Mouse (Mus musculus): ENCODE data around the gene Wdr26. TPM values are rescaled to one million over a fixed set of nuclear protein-coding genes. Genes with fewer than 3 reads are reported as not detected.
A peak's percentile ranks its signal among the peaks of the same experiment; 100 is the strongest.

Gene Wdr26
- 32.7 and 33.7 TPM in 2 replicates for polyA plus RNA-seq (2015; fragmentation: Nextera tagmentation; extraction: Ambion mirVana)

DNA sequence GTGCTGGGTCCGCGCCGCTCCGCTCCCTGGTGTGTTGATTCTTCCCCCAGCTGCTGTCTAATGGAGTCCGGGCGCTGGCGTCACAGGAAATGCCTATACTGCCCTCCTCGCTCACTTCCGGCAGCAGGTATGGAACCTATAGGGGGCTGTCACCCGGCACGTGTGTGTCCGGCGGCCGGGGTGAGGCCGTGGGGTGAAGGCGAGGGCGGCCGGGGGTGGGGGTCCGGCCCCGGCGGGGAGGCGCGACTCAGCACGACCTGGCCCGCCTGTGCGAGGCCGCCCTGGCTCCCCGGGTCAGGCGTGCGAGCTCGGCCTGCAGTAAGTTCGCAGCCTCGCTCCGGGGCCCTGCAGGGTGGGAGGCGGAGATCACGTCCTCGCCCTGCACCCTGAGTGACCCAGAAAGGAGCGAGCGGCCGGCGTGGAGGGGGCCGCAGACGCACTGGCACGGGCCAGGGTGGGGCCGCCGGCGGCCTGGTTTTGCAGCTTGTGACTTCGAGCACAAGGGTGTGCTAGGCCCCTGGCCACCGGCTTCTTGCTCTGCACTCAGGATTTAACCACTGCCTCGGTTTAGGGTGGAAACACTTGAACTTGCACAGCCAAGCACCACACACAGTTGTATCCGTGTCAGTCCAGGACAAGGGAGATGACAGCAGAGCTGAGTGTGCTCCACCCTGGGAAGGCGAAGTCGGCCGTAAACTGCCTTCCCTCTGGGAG, at the start of gene Wdr26:
Wdr26 (minus strand) TSS at position 82 of the 714 bp plus-strand sequence.
- ATAC-seq = peak; percentile 95
- peak within 1 kb of the TSS; percentile 86 for H3K27ac ChIP-seq (ENCODE audit: low read length)
- H3K36me3 ChIP-seq (ENCODE audit: control insufficient read depth, insufficient read depth, low read length) = no peaks in the 10 kb centered on the region
- peak within 1 kb of the TSS; percentile 82 for H3K4me2 ChIP-seq (ENCODE audit: low read length)
- peak within 1 kb of the TSS; percentile 97 for H3K4me3 ChIP-seq (ENCODE audit: low read depth, low read length)
- peaks cover 24% of the 10 kb centered on the region for H3K4me1 ChIP-seq (ENCODE audit: control insufficient read depth, insufficient read depth, low read length)
- WGBS = under 1% methylated on average over 54 of the region's 54 CpGs
- no peaks in the 10 kb centered on the region for H3K27me3 ChIP-seq (ENCODE audit: control insufficient read depth, insufficient read depth, low read depth, low read length)
- H3K9ac ChIP-seq (ENCODE audit: low read depth, low read length) = peak within 1 kb of the TSS; percentile 97
- H3K9me3 ChIP-seq (replicated peaks; ENCODE audit: control insufficient read depth, low read length, poor library complexity, severe bottlenecking) = no peaks in the 10 kb centered on the region

GRCm38 (mm10) chr1:181260949-181261696, 49.3 kb upstream of the Wdr26 start:
- no peak overlapping the region for H3K4me3 ChIP-seq (ENCODE audit: low read depth, low read length)
- 39% methylated on average over 8 of the region's 8 CpGs for WGBS
- H3K4me2 ChIP-seq (ENCODE audit: low read length) = no peak overlapping the region
- peaks cover 11% of the 10 kb centered on the region for H3K4me1 ChIP-seq (ENCODE audit: control insufficient read depth, insufficient read depth, low read length)
- H3K27me3 ChIP-seq (ENCODE audit: control insufficient read depth, insufficient read depth, low read depth, low read length) = 0 out of 2 replicates have a peak, but pooled peaks cover 3% of the 10 kb centered on the region
- no peak overlapping the region for H3K27ac ChIP-seq (ENCODE audit: low read length)
- H3K9me3 ChIP-seq (replicated peaks; ENCODE audit: control insufficient read depth, low read length, poor library complexity, severe bottlenecking) = no peaks in the 10 kb centered on the region
- H3K9ac ChIP-seq (ENCODE audit: low read depth, low read length) = no peak overlapping the region
- no peak for ATAC-seq
- no peaks in the 10 kb centered on the region for H3K36me3 ChIP-seq (ENCODE audit: control insufficient read depth, insufficient read depth, low read length)

DNA sequence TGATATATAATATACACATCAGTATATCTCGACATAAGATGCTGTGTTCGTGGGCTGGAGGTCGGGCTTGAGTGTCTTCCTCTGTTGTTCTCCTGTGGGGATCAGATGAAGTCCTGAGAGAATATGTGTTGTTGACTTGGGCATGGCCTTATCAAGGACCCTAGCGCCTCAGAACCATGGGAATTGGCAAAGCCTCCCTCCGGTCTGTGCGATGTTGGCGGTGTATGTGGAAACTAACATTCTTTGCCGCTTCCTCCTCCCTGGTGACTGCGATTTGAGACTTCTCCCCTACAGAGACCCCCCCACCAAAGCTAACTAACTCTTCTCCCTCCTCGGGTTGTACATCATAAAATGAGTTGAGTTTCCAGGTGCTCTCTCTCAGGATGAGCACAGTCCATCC, 48.6 kb upstream of the Wdr26 start:
- no peak for ATAC-seq
- WGBS = 93% methylated on average over 10 of the region's 10 CpGs

GRCm38 (mm10) chr1:181259626-181260410, 48.0 kb upstream of the Wdr26 start:
- no peak overlapping the region for H3K4me3 ChIP-seq (ENCODE audit: low read depth, low read length)
- H3K4me1 ChIP-seq (ENCODE audit: control insufficient read depth, insufficient read depth, low read length) = peaks cover 13% of the 10 kb centered on the region
- 0 out of 2 replicates have a peak, but pooled peaks cover 3% of the 10 kb centered on the region for H3K27me3 ChIP-seq (ENCODE audit: control insufficient read depth, insufficient read depth, low read depth, low read length)
- no peak overlapping the region for H3K9ac ChIP-seq (ENCODE audit: low read depth, low read length)
- no peak for ATAC-seq
- H3K4me2 ChIP-seq (ENCODE audit: low read length) = no peak overlapping the region
- 43% methylated on average over 11 of the region's 11 CpGs for WGBS
- no peak overlapping the region for H3K27ac ChIP-seq (ENCODE audit: low read length)
- no peaks in the 10 kb centered on the region for H3K9me3 ChIP-seq (replicated peaks; ENCODE audit: control insufficient read depth, low read length, poor library complexity, severe bottlenecking)
- H3K36me3 ChIP-seq (ENCODE audit: control insufficient read depth, insufficient read depth, low read length) = no peaks in the 10 kb centered on the region

More for the DNA sequence above, 48.6 kb upstream of the Wdr26 start:
- Histone ChIP-seq H3K36me3 (ENCODE audit: control insufficient read depth, insufficient read depth, low read length) (no peaks in the 10 kb centered on the region), H3K4me2 (ENCODE audit: low read length) (no peak overlapping the region), H3K4me3 (ENCODE audit: low read depth, low read length) (no peak overlapping the region), H3K27me3 (ENCODE audit: control insufficient read depth, insufficient read depth, low read depth, low read length) (0 out of 2 replicates have a peak, but pooled peaks cover 3% of the 10 kb centered on the region), H3K4me1 (ENCODE audit: control insufficient read depth, insufficient read depth, low read length) (peaks cover 13% of the 10 kb centered on the region), H3K9me3 (replicated peaks; ENCODE audit: control insufficient read depth, low read length, poor library complexity, severe bottlenecking) (no peaks in the 10 kb centered on the region), H3K27ac (ENCODE audit: low read length) (no peak overlapping the region), H3K9ac (ENCODE audit: low read depth, low read length) (no peak overlapping the region)

- H3K9ac ChIP-seq (ENCODE audit: low read depth, low read length) = no peak overlapping the region
- 60% methylated on average over 5 of the region's 5 CpGs for WGBS
- H3K4me1 ChIP-seq (ENCODE audit: control insufficient read depth, insufficient read depth, low read length) = peaks cover 13% of the 10 kb centered on the region
- no peaks in the 10 kb centered on the region for H3K36me3 ChIP-seq (ENCODE audit: control insufficient read depth, insufficient read depth, low read length)
- 0 out of 2 replicates have a peak, but pooled peaks cover 3% of the 10 kb centered on the region for H3K27me3 ChIP-seq (ENCODE audit: control insufficient read depth, insufficient read depth, low read depth, low read length)
- no peaks in the 10 kb centered on the region for H3K9me3 ChIP-seq (replicated peaks; ENCODE audit: control insufficient read depth, low read length, poor library complexity, severe bottlenecking)
- ATAC-seq = no peak
- H3K4me2 ChIP-seq (ENCODE audit: low read length) = no peak overlapping the region
- no peak overlapping the region for H3K4me3 ChIP-seq (ENCODE audit: low read depth, low read length)
- no peak overlapping the region for H3K27ac ChIP-seq (ENCODE audit: low read length)
These were observed 47.3 kb upstream of the Wdr26 start for GRCm38 (mm10) chr1:181259056-181259455.

GRCm38 (mm10) chr1:181258616-181259015, 46.8 kb upstream of the Wdr26 start:
- Histone ChIP-seq H3K9me3 (replicated peaks; ENCODE audit: control insufficient read depth, low read length, poor library complexity, severe bottlenecking) (no peaks in the 10 kb centered on the region), H3K27ac (ENCODE audit: low read length) (no peak overlapping the region), H3K27me3 (ENCODE audit: control insufficient read depth, insufficient read depth, low read depth, low read length) (0 out of 2 replicates have a peak, but pooled peaks cover 3% of the 10 kb centered on the region), H3K4me3 (ENCODE audit: low read depth, low read length) (no peak overlapping the region), H3K4me1 (ENCODE audit: control insufficient read depth, insufficient read depth, low read length) (peaks cover 13% of the 10 kb centered on the region), H3K9ac (ENCODE audit: low read depth, low read length) (no peak overlapping the region), H3K4me2 (ENCODE audit: low read length) (no peak overlapping the region), H3K36me3 (ENCODE audit: control insufficient read depth, insufficient read depth, low read length) (no peaks in the 10 kb centered on the region)
- ATAC-seq = no peak
- WGBS = 78% methylated on average over 5 of the region's 5 CpGs

DNA sequence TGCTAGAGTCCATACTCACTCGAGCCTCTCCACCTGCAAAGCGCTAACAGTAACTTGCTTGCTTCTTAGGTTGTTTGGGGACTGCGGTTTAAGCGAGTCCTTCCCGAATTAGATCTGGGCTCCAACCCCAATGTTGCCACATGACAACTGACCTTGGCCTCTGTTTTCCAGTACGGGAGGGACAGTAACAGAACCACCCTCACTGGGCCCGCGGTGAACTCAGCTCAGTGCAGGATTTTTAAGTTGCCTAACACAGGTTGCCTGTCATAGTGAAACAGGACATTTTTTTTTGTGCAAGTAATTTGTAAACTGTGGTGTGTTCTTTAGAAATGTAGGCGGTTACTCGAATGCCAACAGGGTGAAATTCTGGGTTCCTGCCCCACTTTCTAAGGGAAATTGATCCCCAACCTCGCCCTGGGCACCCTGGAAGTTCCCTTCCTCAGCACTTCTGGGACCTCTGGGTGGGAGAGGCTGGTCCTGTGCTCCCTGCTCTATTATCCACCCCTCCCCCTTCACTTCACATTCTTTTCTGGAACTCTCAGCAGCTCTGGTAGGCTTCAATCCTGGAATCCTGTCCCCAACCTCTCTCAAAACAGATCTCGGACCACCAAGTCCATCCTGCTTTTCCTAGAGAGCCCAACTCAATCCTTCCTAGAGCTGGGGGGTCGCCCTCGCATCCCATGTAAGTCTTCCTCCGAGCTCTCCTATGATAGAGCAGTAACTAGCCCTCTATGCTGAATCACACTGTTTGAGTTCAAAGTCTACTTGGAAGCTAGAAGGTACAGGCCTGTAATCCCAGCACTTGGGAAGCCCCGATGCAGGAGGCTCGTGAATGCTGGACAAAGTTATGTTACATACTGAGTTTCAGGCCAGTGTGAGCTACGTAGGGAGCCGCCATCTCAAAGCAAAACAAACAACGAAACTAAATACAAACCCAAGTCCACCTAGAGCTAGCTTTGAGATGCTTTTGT, 46.1 kb upstream of the Wdr26 start:
- H3K4me1 ChIP-seq (ENCODE audit: control insufficient read depth, insufficient read depth, low read length) = peaks cover 13% of the 10 kb centered on the region
- no peak for ATAC-seq
- H3K9ac ChIP-seq (ENCODE audit: low read depth, low read length) = no peak overlapping the region
- 79% methylated on average over 20 of the region's 20 CpGs for WGBS
- H3K4me2 ChIP-seq (ENCODE audit: low read length) = no peak overlapping the region
- H3K27ac ChIP-seq (ENCODE audit: low read length) = no peak overlapping the region
- H3K27me3 ChIP-seq (ENCODE audit: control insufficient read depth, insufficient read depth, low read depth, low read length) = 0 out of 2 replicates have a peak, but pooled peaks cover 3% of the 10 kb centered on the region
- H3K9me3 ChIP-seq (replicated peaks; ENCODE audit: control insufficient read depth, low read length, poor library complexity, severe bottlenecking) = no peaks in the 10 kb centered on the region
- H3K36me3 ChIP-seq (ENCODE audit: control insufficient read depth, insufficient read depth, low read length) = no peaks in the 10 kb centered on the region
- no peak overlapping the region for H3K4me3 ChIP-seq (ENCODE audit: low read depth, low read length)

All from midbrain, embryonic 16.5 days (tissue).